Mouse (Mus musculus) testis, postnatal 10 days (tissue): ENCODE data around the gene Ppp1r36.
"Not testable (repeated sequence)": the region's sequence is repeated elsewhere in the genome, so short reads cannot be mapped to it uniquely, and the experiment has no call there.

Experiments
- DNase-seq: peaks from one replicate; pipeline ENCODE4 v3.0.0; 2021; ENCODE audit warnings: low spot score

Gene Ppp1r36

DNA sequence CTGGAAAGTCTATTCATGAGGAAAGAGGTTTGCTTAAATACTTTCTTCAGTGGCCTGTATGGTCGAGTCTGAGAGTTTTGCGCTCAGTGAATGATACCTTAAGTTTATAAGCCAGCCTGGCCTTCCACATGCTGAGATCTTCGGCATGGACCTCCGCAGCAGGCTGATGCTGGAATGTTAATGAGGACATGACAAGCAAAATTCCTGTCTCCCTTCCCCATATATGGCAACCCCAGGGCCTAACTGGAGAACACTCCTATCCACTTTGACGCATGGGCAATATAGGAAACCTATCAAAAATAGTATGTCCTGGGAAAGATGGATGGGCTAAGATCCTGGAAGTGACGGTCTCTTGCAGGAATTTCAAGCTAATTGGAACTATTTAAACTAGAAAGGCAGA, 30.8 kb downstream of the Ppp1r36 start:
- DNase-seq: no peak

DNA sequence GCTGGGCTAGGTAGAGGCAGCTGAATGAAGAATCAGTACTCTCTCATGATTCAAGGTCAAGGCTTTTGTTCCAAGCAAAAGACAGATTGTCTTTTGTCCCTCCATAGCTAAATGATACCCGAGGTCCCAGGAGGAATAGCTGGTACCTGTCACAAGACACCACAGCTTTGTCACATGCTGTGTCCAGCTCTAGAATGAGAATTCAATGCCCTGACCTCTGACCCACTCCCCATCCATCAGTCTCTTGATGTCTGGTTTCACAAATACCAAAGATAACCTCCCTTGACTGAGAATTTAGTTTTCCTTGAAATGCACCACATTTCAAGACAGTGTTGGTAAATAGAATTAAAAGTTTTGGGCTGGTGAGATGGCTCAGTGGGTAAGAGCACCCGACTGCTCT, 34.9 kb downstream of the Ppp1r36 start:
- no peak for DNase-seq

DNA sequence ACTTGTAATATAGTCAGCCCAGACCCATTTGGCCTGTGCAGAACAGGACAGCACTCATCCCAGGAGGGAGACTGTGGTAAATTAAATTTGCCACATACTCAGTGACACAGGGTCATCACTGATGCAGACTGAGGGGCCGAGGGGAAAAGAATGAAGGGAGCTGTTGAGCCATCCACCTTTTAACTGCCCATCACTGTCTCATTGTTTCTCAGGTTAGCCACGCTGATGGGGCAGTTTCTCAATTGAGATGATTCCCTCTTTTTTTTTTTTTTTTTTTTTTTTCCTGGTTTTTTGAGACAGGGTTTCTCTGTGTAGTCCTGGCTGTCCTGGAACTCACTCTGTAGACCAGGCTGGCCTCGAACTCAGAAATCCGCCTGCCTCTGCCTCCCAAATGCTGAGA, 41.1 kb downstream of the Ppp1r36 start:
- not testable (repeated sequence) for DNase-seq

GRCm38 (mm10) chr12:76459032-76459431, 41.7 kb downstream of the Ppp1r36 start:
- peak; percentile 59 for DNase-seq

DNA sequence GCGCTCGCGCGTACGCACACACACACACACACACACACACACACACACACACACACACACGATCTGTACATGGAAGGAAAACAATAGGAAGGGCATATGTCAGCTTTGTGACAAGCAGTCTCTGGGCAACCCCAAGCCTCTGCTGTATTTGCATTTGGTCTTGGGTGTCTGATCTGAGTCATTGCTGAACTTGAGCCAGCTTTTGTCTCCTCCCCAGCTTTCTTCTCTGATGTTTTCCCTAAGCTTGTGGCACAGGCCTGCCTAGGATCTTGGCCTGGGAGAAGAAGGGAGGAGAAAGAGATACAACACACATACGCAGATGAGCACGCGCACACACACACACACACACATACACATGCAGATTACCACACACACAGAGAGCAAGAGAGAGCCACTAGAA, 46.1 kb downstream of the Ppp1r36 start:
- no peak for DNase-seq

GRCm38 (mm10) chr12:76464651-76465252, 47.4 kb downstream of the Ppp1r36 start:
- DNase-seq: no peak

DNA sequence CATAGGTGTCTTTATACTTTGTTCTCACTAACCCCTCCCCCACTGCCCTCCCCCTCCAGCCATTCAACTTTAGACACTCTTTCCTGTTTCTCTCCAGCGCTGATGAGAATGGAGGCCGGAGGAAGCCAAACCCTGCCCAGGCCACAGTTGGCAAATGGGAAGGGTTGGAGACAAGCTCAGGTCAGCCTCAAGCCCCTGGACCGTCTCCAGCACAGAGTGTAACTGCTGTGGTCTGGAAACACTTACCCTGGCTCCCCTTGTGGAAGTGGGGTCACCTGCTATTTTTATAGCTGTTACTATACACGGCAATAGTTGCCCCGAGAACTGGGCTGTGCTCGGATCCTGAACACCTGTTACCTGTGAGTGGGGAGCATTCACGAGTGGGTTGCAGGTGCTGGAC, 49.3 kb downstream of the Ppp1r36 start:
- DNase-seq: no peak

- DNase-seq: no peak
These were observed 49.9 kb downstream of the Ppp1r36 start for GRCm38 (mm10) chr12:76467256-76467655.

- DNase-seq: peak; percentile 85
These were observed 54.7 kb downstream of the Ppp1r36 start for GRCm38 (mm10) chr12:76472046-76472445.

- DNase-seq: no peak
These were observed 56.4 kb downstream of the Ppp1r36 start for GRCm38 (mm10) chr12:76473562-76474245.

DNA sequence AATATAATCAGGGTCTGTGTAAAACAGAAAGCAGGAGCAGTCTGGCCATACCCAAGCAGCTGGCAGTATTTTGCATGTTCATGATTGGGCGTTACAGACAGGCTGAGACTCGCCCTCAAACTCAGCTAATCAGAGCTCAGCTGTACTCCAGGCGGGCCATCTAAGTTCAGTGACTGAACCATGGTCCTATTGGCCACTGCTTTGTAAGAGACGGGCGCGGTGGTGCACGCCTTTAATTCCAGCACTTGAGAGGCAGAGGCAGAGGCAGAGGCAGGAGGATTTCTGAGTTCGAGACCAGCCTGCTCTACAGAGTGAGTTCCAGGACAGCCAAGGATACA, 56.9 kb downstream of the Ppp1r36 start:
- DNase-seq: no peak

DNA sequence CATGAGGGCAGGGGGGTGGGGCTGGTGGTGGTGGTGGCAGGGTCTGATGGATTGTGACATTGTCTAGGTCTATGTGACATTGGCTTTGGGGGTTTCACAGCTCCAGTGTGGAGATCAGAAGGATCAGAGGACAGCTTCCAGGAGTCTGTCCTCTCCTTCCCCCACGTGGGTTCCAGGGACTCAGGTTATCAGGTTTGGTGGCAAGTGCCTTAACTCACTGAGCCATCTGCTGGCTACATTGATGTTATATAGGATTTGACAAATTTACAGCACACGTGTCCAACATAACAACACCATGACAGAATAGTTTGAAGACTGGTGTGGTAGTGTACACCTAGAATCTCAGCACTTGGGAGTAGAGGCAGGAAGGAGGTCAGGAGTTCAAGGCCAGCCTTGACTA, 57.5 kb downstream of the Ppp1r36 start:
- DNase-seq: no peak

DNA sequence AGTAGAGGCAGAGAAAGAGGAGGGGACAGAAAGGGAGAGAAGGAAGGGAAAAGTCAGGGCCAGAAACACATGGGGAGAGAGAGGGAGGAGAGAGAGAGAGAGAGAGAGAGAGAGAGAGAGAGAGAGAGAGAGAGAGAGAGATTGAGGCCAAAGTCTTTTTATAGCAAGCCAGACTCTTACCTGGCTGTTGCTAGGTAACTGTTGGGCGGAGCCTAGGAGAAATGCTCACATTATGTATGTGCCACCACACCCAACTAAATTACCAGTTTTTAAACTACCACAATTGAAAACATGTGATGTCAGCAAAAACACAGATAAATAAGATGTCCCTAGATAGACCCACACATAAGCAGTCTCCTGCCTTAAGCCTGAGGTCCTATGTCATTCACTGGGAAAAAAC, 58.8 kb downstream of the Ppp1r36 start:
- DNase-seq: no peak

DNA sequence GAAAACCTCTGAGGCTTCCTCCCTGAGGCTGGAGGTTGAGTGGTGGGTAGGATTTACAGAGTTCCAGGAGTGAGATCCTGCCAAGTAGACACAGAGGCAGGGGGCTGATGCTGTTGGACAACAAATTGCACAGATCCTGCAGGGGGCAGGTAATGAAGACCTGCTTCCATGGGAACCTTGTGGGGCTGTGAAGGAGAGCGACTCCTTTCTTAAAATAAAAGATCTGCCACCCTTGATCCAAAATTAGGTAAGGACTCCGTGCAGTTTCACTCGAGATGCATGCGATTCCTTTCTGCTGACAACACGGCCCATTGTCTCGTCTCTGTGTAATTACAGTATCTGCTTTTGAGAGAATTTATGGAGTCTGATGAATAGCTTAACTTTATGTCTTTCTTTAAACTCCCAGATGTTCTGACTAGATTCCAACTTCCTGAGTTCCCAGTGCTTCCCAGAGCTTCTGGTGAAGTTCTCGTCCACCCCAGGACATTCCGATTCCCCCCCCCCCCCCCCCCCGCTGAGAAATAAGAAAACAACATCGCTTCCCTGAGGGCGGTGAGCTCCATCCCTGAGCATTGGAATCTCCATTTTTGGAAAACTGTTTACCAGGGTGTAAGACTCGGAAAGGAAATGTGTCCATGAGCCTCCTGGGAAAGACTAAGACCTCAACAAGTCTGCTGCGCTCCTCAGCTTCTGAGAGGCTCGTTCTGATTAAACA, 61.1 kb downstream of the Ppp1r36 start:
- no peak for DNase-seq

- no peak for DNase-seq
These were observed 61.8 kb downstream of the Ppp1r36 start for GRCm38 (mm10) chr12:76479174-76479573.

DNA sequence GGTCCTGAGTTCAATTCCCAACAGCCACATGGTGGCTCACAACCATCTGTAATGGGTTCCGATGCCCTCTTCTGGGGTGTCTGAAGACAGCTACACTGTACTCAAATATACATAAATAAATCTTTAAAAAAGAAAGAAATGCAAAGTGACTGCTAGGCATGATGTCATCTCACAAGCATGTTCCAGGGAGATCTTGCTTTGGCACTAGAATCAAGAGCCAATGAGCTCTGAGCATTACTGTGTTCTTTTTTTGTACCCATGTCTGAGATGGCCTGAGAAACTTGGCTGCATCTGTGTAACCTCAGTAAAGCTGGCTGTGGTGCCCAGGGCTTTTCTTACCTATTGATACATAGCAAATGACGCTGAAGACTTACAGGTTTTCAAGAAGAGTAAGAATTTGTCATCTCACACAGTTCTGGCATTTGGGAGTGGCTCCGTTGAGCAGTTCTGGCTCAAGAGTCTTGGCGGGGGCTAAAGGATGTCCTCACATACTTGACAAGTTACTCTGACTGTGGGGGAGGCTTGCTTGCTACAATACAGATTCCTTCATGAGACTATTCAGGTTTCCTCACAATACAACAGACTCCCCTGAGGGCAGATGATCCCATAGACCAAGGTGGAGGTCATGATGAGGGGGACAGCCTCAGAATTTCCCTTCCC, 62.6 kb downstream of the Ppp1r36 start:
- no peak for DNase-seq

GRCm38 (mm10) chr12:76482446-76482845, 65.1 kb downstream of the Ppp1r36 start:
- no peak for DNase-seq

DNA sequence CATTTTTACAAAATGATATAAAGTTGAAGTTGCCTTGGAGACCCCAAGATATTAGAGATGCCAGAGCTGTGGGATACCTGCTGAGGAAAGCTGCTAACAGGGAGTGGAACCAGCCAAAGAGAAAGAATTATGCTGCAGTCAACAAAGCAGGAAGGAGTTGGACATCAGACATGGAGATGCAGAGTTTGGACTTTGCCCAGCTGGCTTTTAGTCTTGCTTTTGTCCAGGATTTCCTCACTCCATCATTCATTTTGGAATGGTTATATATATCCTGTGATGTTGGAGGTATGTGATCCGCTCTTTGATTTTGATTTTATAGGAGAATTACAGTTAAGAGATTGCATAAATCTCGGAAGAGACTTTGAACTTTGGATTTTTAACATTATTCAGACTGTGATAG, 65.6 kb downstream of the Ppp1r36 start:
- no peak for DNase-seq

- no peak for DNase-seq
These were observed 67.5 kb downstream of the Ppp1r36 start for GRCm38 (mm10) chr12:76484881-76485280.

GRCm38 (mm10) chr12:76485381-76485780, 68.0 kb downstream of the Ppp1r36 start:
- no peak for DNase-seq

DNA sequence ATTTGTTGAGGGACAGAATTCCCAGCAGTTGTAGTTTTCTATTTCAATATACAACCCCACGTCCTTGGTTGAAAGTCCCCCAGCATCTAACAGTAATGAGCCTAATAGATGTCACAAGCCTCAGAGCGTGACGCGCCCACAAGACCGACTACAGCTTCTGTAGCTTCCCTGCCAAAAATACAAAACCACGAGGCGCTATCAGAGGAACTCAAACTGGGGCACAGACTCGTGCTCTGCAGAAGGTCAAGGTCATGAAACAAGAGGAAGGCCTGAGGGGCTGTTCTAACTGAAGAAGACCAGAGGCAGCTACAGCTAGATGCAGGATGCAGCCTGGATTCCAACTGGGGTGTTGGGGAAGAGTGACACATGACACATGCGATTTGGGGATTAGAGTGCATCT, 69.6 kb downstream of the Ppp1r36 start:
- no peak for DNase-seq
